Mouse (Mus musculus): ENCODE data around the gene Nutf2. TPM values are rescaled to one million over a fixed set of nuclear protein-coding genes. Genes with fewer than 3 reads are reported as not detected.
A peak's percentile ranks its signal among the peaks of the same experiment; 100 is the strongest.
"Not testable (repeated sequence)": the region's sequence is repeated elsewhere in the genome, so short reads cannot be mapped to it uniquely, and the experiment has no call there.

The Nutf2 gene
- total RNA-seq (2022) = 10 to 100 TPM; 12.8 to 36.2 (median 22.6) TPM

GRCm38 (mm10) chr8:105860143-105860981 lies at the start of gene Nutf2:
TSS of gene Nutf2 (plus strand) at chr8:105860580.
- DNase-seq (ENCODE audit: low spot score in 2 of 2) = peak; percentile 93 to 96

- DNase-seq (ENCODE audit: low spot score in 2 of 2) = no peak
Measured at GRCm38 (mm10) chr8:105811061-105811460, 49.3 kb upstream of the Nutf2 start.

GRCm38 (mm10) chr8:105811543-105811942 lies 48.8 kb upstream of the Nutf2 start:
- no peak for DNase-seq (ENCODE audit: low spot score in 2 of 2)

GRCm38 (mm10) chr8:105812511-105812910 lies 47.9 kb upstream of the Nutf2 start:
- no peak for DNase-seq (ENCODE audit: low spot score in 2 of 2)

DNA sequence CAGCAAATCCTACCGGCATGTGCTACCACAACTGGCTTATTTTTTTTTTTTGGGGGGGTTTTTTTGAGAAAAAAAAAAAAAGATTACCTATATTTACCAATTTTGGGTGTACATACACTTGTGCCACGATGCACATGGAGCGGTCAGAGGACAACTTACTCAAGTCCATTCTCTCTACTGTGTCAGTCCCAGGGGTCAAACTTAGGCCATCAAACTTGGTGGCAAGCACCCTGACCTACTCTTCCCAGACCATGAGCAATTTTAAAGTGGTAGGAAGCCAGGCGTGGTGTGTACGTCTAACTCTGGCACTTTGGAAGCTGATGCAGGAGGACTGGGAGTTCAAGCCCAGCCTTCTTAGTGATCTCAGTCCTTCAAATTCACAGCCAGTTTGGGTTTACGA lies 47.1 kb upstream of the Nutf2 start:
- DNase-seq (ENCODE audit: low spot score in 2 of 2) = no peak

DNA sequence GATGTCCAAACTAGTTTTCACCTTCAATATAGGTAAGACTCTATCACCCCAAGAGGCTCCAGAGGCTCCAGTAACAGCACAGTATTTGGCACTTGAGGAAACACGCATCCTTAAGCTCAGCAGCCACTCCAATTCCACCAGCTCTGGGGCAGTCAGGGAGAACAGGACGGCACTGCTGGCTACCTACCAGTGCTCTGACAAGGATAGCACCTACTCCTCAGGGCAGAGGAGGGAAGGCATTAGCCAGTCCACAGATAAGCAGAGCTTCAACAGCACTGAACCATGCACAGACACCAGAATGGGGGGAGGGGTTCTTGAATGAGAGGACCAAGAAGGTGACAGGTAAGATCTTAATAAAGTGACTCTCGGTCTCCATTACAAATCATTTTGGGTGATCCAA lies 40.7 kb upstream of the Nutf2 start:
- DNase-seq (ENCODE audit: low spot score in 2 of 2) = no peak

DNA sequence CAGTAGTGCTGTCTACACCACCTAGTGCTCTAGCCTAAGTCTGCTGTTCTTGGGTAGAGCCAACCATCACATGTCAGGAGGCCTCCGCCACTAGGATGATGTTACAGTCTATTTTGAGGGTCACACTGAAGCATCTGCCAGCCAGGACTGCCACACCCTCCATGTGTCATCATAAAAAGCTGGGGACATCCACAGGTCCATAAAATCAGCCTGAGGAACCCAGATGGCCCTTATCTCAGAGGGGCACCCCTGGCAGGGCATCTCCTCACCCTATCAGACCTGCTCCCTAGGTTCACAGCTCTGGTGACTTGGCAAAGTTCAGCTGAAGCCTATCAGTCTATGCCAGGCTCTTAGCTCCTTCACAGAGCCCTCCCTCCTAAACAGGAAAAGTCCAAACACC lies 39.5 kb upstream of the Nutf2 start:
- DNase-seq (ENCODE audit: low spot score in 2 of 2) = no peak

DNA sequence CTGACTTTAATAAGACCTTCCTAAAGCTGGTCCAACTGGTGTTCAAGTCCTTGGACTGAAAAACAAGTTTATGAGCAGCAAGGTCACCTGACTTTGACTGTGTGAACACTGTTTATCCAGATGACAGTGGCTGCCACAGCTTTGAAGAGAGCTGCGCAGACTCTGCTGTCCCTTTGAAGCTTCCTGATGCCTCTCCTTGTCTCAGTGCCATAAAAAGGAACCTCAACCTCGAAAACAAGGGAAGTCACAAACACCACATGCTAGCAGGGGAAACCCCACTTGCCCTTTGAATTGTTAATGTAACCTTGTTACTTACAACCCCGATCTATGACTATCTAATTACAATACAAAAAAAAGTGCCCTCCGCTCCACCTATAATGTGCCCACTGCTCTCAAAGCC lies 34.9 kb upstream of the Nutf2 start:
- DNase-seq (ENCODE audit: low spot score in 2 of 2) = no peak

DNA sequence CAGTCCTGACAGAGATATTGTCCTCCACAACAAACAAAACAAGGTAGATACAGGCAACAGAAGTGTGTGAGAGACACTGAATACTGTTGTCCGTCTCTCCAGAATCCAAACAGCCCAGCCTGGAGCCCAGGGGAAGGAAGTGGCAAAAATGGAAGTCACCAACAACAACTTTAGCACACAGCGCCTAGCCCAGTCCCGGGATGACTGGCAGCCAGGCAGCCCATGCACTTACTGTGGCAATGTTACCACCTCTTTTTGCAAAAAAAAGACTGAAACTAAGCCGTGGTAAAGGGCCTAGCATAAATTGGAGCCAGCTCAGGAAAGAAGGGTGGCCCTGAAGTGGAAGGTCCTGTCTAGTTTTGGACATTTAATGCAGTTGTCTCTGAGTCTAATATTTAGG lies 34.0 kb upstream of the Nutf2 start:
- no peak for DNase-seq (ENCODE audit: low spot score in 2 of 2)

DNA sequence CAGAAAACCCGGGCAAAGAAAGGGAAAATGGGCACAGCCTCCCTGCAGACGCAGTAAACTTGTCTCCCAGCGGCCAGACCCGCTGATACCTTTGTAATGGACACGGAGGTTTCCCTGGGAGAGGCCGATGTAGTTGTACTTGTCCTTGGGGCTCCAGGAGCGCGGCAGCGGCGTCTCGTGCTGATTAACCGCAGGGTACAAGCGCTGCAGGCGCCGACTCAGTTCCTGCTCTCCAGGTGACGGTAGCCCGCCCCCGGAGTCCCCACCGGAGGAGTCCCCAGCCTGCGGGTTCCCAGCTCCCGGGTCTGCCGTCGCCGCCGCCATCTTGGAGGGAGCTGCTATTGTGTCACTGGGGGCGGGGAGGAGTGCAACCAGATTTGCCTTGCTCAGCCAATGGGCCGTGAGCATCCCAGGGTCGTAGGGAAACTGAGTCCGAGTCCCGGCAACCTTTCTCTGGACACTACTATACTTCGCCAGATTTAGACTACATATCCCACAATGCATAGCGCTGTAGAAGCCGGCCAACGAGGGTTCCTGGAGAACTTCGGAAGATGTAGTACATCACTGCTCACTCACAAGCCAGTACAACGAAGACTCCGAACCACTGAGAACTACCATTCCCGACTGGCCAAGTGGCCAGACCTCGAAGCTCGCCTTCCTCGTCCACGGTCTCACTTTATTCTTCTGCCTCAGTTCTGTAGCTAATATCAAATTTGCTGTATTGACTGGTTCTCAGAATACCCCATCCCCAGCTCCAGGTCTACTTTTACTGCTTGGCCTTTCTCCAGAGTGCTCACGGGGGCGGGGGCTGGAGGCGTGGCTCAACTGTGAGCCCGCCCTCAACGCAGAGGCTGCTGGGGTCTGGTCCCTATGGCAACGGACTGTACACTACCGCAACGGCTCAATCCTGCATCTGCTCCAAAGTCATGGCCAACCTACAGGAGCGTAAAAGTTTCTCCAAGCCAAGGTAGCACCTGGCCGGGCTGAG lies 33.2 kb upstream of the Nutf2 start, which contains the start of the genes Ranbp10 and Tsnaxip1:
Gene Ranbp10, minus strand, starts transcription at position 490 of the 988 bp plus-strand sequence.
Gene Tsnaxip1, plus strand, starts transcription at position 871 of the 988 bp plus-strand sequence.
- peak; percentile 99 for DNase-seq (ENCODE audit: low spot score in 2 of 2)

DNA sequence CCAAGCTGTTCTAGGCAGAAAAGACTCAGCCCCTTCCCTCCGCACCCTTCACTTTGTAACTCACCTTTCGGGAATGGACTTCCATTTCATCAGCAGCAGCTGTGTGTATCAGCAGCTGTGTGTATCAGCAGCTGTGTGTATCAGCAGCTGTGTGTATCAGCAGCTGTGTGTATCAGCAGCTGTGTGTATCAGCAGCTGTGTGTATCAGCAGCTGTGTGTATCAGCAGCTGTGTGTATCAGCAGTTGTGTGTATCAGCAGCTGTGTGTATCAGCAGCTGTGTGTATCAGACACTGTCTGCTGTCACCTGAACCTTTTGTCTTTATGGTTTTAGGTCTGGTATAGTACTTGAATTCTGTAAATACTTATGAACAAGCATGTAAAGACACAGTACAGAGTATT lies 26.6 kb upstream of the Nutf2 start:
- not testable (repeated sequence) for DNase-seq (ENCODE audit: low spot score in 2 of 2)

GRCm38 (mm10) chr8:105835318-105835717 lies 25.1 kb upstream of the Nutf2 start:
- DNase-seq (ENCODE audit: low spot score in 2 of 2) = peak; percentile 31 to 55

DNA sequence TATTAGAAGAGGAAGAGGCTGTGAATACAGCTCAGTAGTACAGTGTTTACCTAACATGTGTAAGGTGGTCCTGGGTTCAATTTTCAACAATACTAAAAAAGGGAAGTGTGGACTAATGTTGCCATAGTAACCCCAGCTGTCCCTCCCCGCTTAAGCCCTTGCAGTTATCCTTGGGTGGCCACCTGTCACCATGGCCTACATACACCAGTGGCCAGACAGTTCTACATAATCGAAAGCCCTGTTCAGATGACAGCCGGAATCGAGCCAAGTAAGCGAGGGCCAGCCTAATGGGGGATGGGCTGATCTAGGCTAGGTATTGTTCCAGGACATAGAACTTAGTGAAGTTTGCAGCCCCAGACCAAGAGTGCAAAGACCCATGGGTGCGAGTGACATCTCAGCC lies 23.4 kb upstream of the Nutf2 start:
- no peak for DNase-seq (ENCODE audit: low spot score in 2 of 2)

DNA sequence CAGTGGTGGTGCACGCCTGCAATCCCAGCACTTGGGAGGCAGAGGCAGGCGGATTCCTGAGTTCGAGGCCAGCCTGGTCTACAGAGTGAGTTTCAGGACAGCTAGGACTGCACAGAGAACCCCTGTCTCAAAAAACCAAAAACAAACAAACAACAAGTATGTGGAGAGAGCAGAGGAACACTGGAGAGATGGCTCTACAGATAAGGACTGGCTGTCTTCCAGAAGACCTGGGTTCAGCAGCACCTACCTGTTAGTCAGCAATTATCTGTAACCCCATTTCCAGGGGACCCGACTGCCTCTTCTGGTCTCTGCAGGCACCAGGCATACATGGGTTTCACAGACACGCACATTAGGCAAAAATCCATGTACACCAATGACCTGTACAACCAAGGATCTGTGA lies 21.2 kb upstream of the Nutf2 start:
- DNase-seq (ENCODE audit: low spot score in 2 of 2) = no peak

DNA sequence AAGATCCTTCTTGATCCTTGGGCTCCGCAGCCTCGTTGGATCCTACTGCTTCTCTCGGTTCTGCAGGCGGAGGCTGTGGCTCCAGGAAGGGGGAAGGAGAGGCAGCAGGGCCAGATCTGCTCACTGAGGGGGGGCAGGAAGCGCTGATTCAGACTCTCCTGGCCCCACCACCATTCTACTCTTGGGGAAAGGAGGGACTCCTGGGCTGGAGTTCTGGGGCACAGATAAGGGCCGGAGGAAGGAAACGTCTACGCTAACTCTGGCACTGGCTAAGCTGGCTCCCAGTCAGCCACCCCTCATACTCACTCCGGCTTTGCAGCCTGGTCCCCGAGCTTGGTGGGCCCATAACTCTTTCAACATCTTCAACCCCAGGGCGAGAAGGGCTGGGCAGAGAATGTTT lies 13.7 kb upstream of the Nutf2 start:
- DNase-seq (ENCODE audit: low spot score in 2 of 2) = no peak

DNA sequence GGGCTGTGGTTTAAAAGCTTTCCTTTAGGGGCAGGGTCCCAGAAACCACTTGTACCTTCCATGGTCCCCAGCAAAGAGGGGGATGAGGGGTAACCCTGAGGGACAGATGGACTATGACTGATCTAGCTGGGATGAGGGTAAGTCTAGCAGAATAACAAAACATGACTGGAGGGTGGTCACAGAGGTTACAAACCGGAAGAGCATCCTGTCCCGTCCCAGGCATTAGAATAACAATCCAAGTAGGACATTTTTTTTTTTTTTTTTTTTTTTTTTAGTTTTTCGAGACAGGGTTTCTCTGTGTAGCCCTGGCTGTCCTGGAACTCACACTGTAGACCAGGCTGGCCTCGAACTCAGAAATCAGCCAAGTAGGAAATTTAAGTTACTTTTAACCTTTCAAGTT lies 10.4 kb upstream of the Nutf2 start:
- DNase-seq (ENCODE audit: low spot score in 2 of 2) = no peak

- no peak for DNase-seq (ENCODE audit: low spot score in 2 of 2)
Measured at GRCm38 (mm10) chr8:105850611-105851010, 9.8 kb upstream of the Nutf2 start.

- peak; percentile 88 for DNase-seq (ENCODE audit: low spot score in 2 of 2)
Measured at GRCm38 (mm10) chr8:105851651-105852143, 8.7 kb upstream of the Nutf2 start.

- no peak for DNase-seq (ENCODE audit: low spot score in 2 of 2)
Measured at GRCm38 (mm10) chr8:105852146-105852729, 8.1 kb upstream of the Nutf2 start.

DNA sequence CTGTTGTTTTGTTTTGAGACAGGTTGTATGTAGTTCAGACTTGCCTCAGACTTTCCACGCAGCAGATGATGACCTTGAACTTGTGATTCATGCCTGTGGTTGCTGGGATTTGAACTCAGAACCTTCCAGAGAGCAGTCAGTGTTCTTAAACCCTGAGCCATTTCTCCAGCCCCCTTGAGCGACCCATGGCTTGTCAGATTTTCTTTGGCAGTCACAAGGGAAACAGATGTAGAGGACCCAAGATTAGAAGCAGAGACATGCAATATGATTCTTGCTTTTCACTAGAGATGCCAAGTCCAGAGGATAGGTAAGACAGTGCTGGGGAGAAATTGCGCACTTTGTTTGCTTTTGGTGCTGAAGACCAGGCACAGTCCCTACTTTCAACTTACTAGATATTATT lies 7.2 kb upstream of the Nutf2 start, which contains the start of gene Cenpt:
Gene Cenpt, minus strand, starts transcription at position 101 of the 400 bp plus-strand sequence.
- no peak for DNase-seq (ENCODE audit: low spot score in 2 of 2)

GRCm38 (mm10) chr8:105854303-105854702 lies 6.1 kb upstream of the Nutf2 start:
- DNase-seq (ENCODE audit: low spot score in 2 of 2) = no peak
